Mouse (Mus musculus): Measurements from ENCODE around the gene Magi1. TPM values are rescaled to one million over a fixed set of nuclear protein-coding genes. Genes with fewer than 3 reads are reported as not detected.

Magi1 gene
- polyA plus RNA-seq, 1 experiment from 2014 or later, result 7.9 TPM

GRCm38 (mm10) chr6:94131999-94132398 lies 151.7 kb downstream of the Magi1 start:
- Histone ChIP-seq H3K27ac (replicated peaks in 1 of 2; ENCODE audit: control insufficient read depth in 1 of 2, insufficient read depth in 1 of 2, low read depth in 2 of 2, low read length in 2 of 2) (no peak overlapping the region), H3K36me3 (ENCODE audit: control insufficient read depth, insufficient read depth, low read length) (no peaks in the 10 kb centered on the region), H3K4me1 (ENCODE audit: control insufficient read depth in 2 of 2, insufficient read depth in 2 of 2, low read length in 2 of 2) (peaks cover 14 to 39% of the 10 kb centered on the region in 2 experiments), H3K4me2 (ENCODE audit: low read length) (no peak overlapping the region), H3K27me3 (ENCODE audit: control insufficient read depth, insufficient read depth, low read length) (no peaks in the 10 kb centered on the region), H3K9ac (ENCODE audit: low read length) (no peak overlapping the region), H3K4me3 (ENCODE audit: control insufficient read depth in 1 of 2, insufficient read depth in 1 of 2, low read depth in 1 of 2, low read length in 2 of 2) (no peak overlapping the region), H3K9me3 (ENCODE audit: control insufficient read depth, low read length) (no peaks in the 10 kb centered on the region)
- no peak for ATAC-seq (ENCODE audit: insufficient number of reproducible peaks, insufficient read depth, low FRiP score, low read depth)
- WGBS, result 79% methylated on average over 4 of the region's 4 CpGs

- H3K9ac ChIP-seq (ENCODE audit: low read length), result no peak overlapping the region
- peaks cover 14 to 49% of the 10 kb centered on the region in 2 experiments for H3K4me1 ChIP-seq (ENCODE audit: control insufficient read depth in 2 of 2, insufficient read depth in 2 of 2, low read length in 2 of 2)
- 73% methylated on average over 5 of the region's 5 CpGs for WGBS
- H3K27me3 ChIP-seq (ENCODE audit: control insufficient read depth, insufficient read depth, low read length), result no peaks in the 10 kb centered on the region
- no peak overlapping the region for H3K4me3 ChIP-seq (ENCODE audit: control insufficient read depth in 1 of 2, insufficient read depth in 1 of 2, low read depth in 1 of 2, low read length in 2 of 2)
- no peaks in the 10 kb centered on the region for H3K9me3 ChIP-seq (ENCODE audit: control insufficient read depth, low read length)
- ATAC-seq (ENCODE audit: insufficient number of reproducible peaks, insufficient read depth, low FRiP score, low read depth), result no peak
- no peak overlapping the region for H3K4me2 ChIP-seq (ENCODE audit: low read length)
- no peak overlapping the region for H3K27ac ChIP-seq (replicated peaks in 1 of 2; ENCODE audit: control insufficient read depth in 1 of 2, insufficient read depth in 1 of 2, low read depth in 2 of 2, low read length in 2 of 2)
- H3K36me3 ChIP-seq (ENCODE audit: control insufficient read depth, insufficient read depth, low read length), result no peaks in the 10 kb centered on the region
These were observed 153.3 kb downstream of the Magi1 start for GRCm38 (mm10) chr6:94130389-94130788.

GRCm38 (mm10) chr6:94126763-94127162 lies 157.0 kb downstream of the Magi1 start:
- no peak overlapping the region for H3K27ac ChIP-seq (replicated peaks in 1 of 2; ENCODE audit: control insufficient read depth in 1 of 2, insufficient read depth in 1 of 2, low read depth in 2 of 2, low read length in 2 of 2)
- ATAC-seq (ENCODE audit: insufficient number of reproducible peaks, insufficient read depth, low FRiP score, low read depth), result no peak
- peaks cover 16 to 47% of the 10 kb centered on the region in 2 experiments for H3K4me1 ChIP-seq (ENCODE audit: control insufficient read depth in 2 of 2, insufficient read depth in 2 of 2, low read length in 2 of 2)

GRCm38 (mm10) chr6:94125144-94125543 lies 158.6 kb downstream of the Magi1 start:
- 30% methylated on average over 6 of the region's 6 CpGs for WGBS
- H3K4me3 ChIP-seq (ENCODE audit: control insufficient read depth in 1 of 2, insufficient read depth in 1 of 2, low read depth in 1 of 2, low read length in 2 of 2), result no peak overlapping the region
- H3K27me3 ChIP-seq (ENCODE audit: control insufficient read depth, insufficient read depth, low read length), result no peaks in the 10 kb centered on the region
- peaks cover 15 to 46% of the 10 kb centered on the region in 2 experiments for H3K4me1 ChIP-seq (ENCODE audit: control insufficient read depth in 2 of 2, insufficient read depth in 2 of 2, low read length in 2 of 2)
- ATAC-seq (ENCODE audit: insufficient number of reproducible peaks, insufficient read depth, low FRiP score, low read depth), result no peak
- H3K9ac ChIP-seq (ENCODE audit: low read length), result no peak overlapping the region
- H3K9me3 ChIP-seq (ENCODE audit: control insufficient read depth, low read length), result no peaks in the 10 kb centered on the region
- no peaks in the 10 kb centered on the region for H3K36me3 ChIP-seq (ENCODE audit: control insufficient read depth, insufficient read depth, low read length)
- no peak overlapping the region for H3K27ac ChIP-seq (replicated peaks in 1 of 2; ENCODE audit: control insufficient read depth in 1 of 2, insufficient read depth in 1 of 2, low read depth in 2 of 2, low read length in 2 of 2)
- H3K4me2 ChIP-seq (ENCODE audit: low read length), result no peak overlapping the region

More at GRCm38 (mm10) chr6:94126763-94127162, 157.0 kb downstream of the Magi1 start:
- no peaks in the 10 kb centered on the region for H3K9me3 ChIP-seq (ENCODE audit: control insufficient read depth, low read length)
- no peak overlapping the region for H3K4me3 ChIP-seq (ENCODE audit: control insufficient read depth in 1 of 2, insufficient read depth in 1 of 2, low read depth in 1 of 2, low read length in 2 of 2)
- H3K9ac ChIP-seq (ENCODE audit: low read length), result no peak overlapping the region
- H3K4me2 ChIP-seq (ENCODE audit: low read length), result no peak overlapping the region
- no peaks in the 10 kb centered on the region for H3K27me3 ChIP-seq (ENCODE audit: control insufficient read depth, insufficient read depth, low read length)
- no peaks in the 10 kb centered on the region for H3K36me3 ChIP-seq (ENCODE audit: control insufficient read depth, insufficient read depth, low read length)
- 60% methylated on average over 4 of the region's 4 CpGs for WGBS

GRCm38 (mm10) chr6:94124279-94124678 lies 159.4 kb downstream of the Magi1 start:
- Histone ChIP-seq H3K9ac (ENCODE audit: low read length) (no peak overlapping the region), H3K27me3 (ENCODE audit: control insufficient read depth, insufficient read depth, low read length) (no peaks in the 10 kb centered on the region), H3K27ac (replicated peaks in 1 of 2; ENCODE audit: control insufficient read depth in 1 of 2, insufficient read depth in 1 of 2, low read depth in 2 of 2, low read length in 2 of 2) (no peak overlapping the region), H3K4me3 (ENCODE audit: control insufficient read depth in 1 of 2, insufficient read depth in 1 of 2, low read depth in 1 of 2, low read length in 2 of 2) (no peak overlapping the region), H3K4me1 (ENCODE audit: control insufficient read depth in 2 of 2, insufficient read depth in 2 of 2, low read length in 2 of 2) (peaks cover 15 to 46% of the 10 kb centered on the region in 2 experiments), H3K36me3 (ENCODE audit: control insufficient read depth, insufficient read depth, low read length) (no peaks in the 10 kb centered on the region), H3K9me3 (ENCODE audit: control insufficient read depth, low read length) (no peaks in the 10 kb centered on the region), H3K4me2 (ENCODE audit: low read length) (no peak overlapping the region)
- 32% methylated on average over 2 of the region's 2 CpGs for WGBS
- ATAC-seq (ENCODE audit: insufficient number of reproducible peaks, insufficient read depth, low FRiP score, low read depth), result no peak

GRCm38 (mm10) chr6:94122566-94123150 lies 161.1 kb downstream of the Magi1 start:
- Histone ChIP-seq H3K27ac (replicated peaks in 1 of 2; ENCODE audit: control insufficient read depth in 1 of 2, insufficient read depth in 1 of 2, low read depth in 2 of 2, low read length in 2 of 2) (no peak overlapping the region), H3K4me1 (ENCODE audit: control insufficient read depth in 2 of 2, insufficient read depth in 2 of 2, low read length in 2 of 2) (peaks cover 5 to 32% of the 10 kb centered on the region in 2 experiments), H3K4me2 (ENCODE audit: low read length) (no peak overlapping the region), H3K36me3 (ENCODE audit: control insufficient read depth, insufficient read depth, low read length) (no peaks in the 10 kb centered on the region), H3K9me3 (ENCODE audit: control insufficient read depth, low read length) (0 out of 2 replicates have a peak, but pooled peaks cover 4% of the 10 kb centered on the region), H3K9ac (ENCODE audit: low read length) (no peak overlapping the region), H3K27me3 (ENCODE audit: control insufficient read depth, insufficient read depth, low read length) (no peaks in the 10 kb centered on the region), H3K4me3 (ENCODE audit: control insufficient read depth in 1 of 2, insufficient read depth in 1 of 2, low read depth in 1 of 2, low read length in 2 of 2) (no peak overlapping the region)
- ATAC-seq (ENCODE audit: insufficient number of reproducible peaks, insufficient read depth, low FRiP score, low read depth), result no peak
- 70% methylated on average over 8 of the region's 8 CpGs for WGBS

- Histone ChIP-seq H3K36me3 (ENCODE audit: control insufficient read depth, insufficient read depth, low read length) (no peaks in the 10 kb centered on the region), H3K27me3 (ENCODE audit: control insufficient read depth, insufficient read depth, low read length) (no peaks in the 10 kb centered on the region), H3K4me2 (ENCODE audit: low read length) (no peak overlapping the region), H3K4me3 (ENCODE audit: control insufficient read depth in 1 of 2, insufficient read depth in 1 of 2, low read depth in 1 of 2, low read length in 2 of 2) (no peak overlapping the region), H3K9ac (ENCODE audit: low read length) (no peak overlapping the region), H3K9me3 (ENCODE audit: control insufficient read depth, low read length) (0 out of 2 replicates have a peak, but pooled peaks cover 4% of the 10 kb centered on the region), H3K4me1 (ENCODE audit: control insufficient read depth in 2 of 2, insufficient read depth in 2 of 2, low read length in 2 of 2) (peaks cover 4 to 23% of the 10 kb centered on the region in 2 experiments), H3K27ac (replicated peaks in 1 of 2; ENCODE audit: control insufficient read depth in 1 of 2, insufficient read depth in 1 of 2, low read depth in 2 of 2, low read length in 2 of 2) (no peak overlapping the region)
- WGBS, result 54% methylated on average over 5 of the region's 5 CpGs
- no peak for ATAC-seq (ENCODE audit: insufficient number of reproducible peaks, insufficient read depth, low FRiP score, low read depth)
These were observed 162.2 kb downstream of the Magi1 start for GRCm38 (mm10) chr6:94121488-94121887.
